Mouse (Mus musculus) heart, postnatal 0 days (tissue): ENCODE measurements around the gene Nudt8.

Experiments used
- CTCF ChIP-seq: IDR thresholded peaks from 2 replicates; pipeline ENCODE4 v1.5.1; 2016; ENCODE audit warnings: antibody characterized with exemption, control low read depth, low read depth
- EP300 ChIP-seq: IDR thresholded peaks from 2 replicates; pipeline ENCODE4 v1.6.1; 2016; ENCODE audit warnings: antibody characterized with exemption, low read depth

- TF ChIP-seq EP300 (no peak), CTCF (no peak)
Measured at GRCm38 (mm10) chr19:3955033-3955432, 45.3 kb upstream of the Nudt8 start.
